8 mouse cellular contexts compared by ENCODE assay signal in genomic region chr5:100518049-100519026, GRCm38 (mm10). TPM values are rescaled to one million over a fixed set of nuclear protein-coding genes. Genes with fewer than 3 reads are reported as not detected.
DNase-seq lines count a peak whose midpoint lies in the region; ATAC-seq and TF ChIP-seq lines count a peak whose summit lies in the region.

TSS of gene Cops4 (plus strand) at chr5:100518309.

- peak; percentile 99 for DNase-seq in A20 (ENCODE audit: low read depth, low spot score)
- peak; percentile 98 to 99 for DNase-seq in heart, adult 9 months (ENCODE audit: low spot score in 2 of 2)
- peak; percentile 93 to 97 for DNase-seq in monocyte, adult 2 months (ENCODE audit: low read depth in 1 of 2, low spot score in 2 of 2)
- peak; percentile 99 for DNase-seq in spleen, postnatal 36 days (ENCODE audit: low spot score in 2 of 2)

- peaks cover 36% of the 10 kb centered on the region for H3K4me1 ChIP-seq in bone marrow macrophage, adult 2 months (ENCODE audit: control insufficient read depth, insufficient read depth, low read length)
- peaks cover 2% of the 10 kb centered on the region; the same call in 1 of the 2 replicates for H3K4me1 ChIP-seq in embryonic fibroblast, embryonic 13.5 days (ENCODE audit: control insufficient read depth, insufficient read depth, low read length)
- peaks cover 12% of the 10 kb centered on the region for H3K4me1 ChIP-seq in kidney, embryonic 14.5 days (ENCODE audit: control insufficient read depth, insufficient read depth, low read length)
- H3K4me1 ChIP-seq in limb, embryonic 15.5 days: peaks cover 12% of the 10 kb centered on the region

- peak within 1 kb of the TSS; percentile 84 for H3K9ac ChIP-seq in kidney, embryonic 14.5 days (ENCODE audit: low read depth, low read length)
- peak within 1 kb of the TSS; percentile 67 for H3K9ac ChIP-seq in limb, embryonic 15.5 days

- peak within 1 kb of the TSS; percentile 93 for H3K4me3 ChIP-seq in bone marrow macrophage, adult 2 months (ENCODE audit: insufficient read depth, low read length)
- H3K4me3 ChIP-seq in embryonic fibroblast, embryonic 13.5 days (ENCODE audit: insufficient read depth, low read length): peak within 1 kb of the TSS; percentile 82
- H3K4me3 ChIP-seq in kidney, embryonic 14.5 days (ENCODE audit: low read length): peak within 1 kb of the TSS; percentile 66
- peak within 1 kb of the TSS; percentile 63 for H3K4me3 ChIP-seq in limb, embryonic 15.5 days

- no peaks in the 10 kb centered on the region for H3K36me3 ChIP-seq in kidney, embryonic 14.5 days (ENCODE audit: control insufficient read depth, insufficient read depth, low read length)
- H3K36me3 ChIP-seq in limb, embryonic 15.5 days: peaks cover 3% of the 10 kb centered on the region; the same call in 1 of the 2 replicates

- TF ChIP-seq POLR2A in bone marrow macrophage, adult 2 months (IDR thresholded peaks at IDR 0.05; ENCODE audit: borderline replicate concordance, low read depth, low read length): no peak
- peak; percentile 69 for TF ChIP-seq POLR2A in embryonic fibroblast, embryonic 13.5 days (IDR thresholded peaks at IDR 0.05; ENCODE audit: low read depth, low read length)

- peak within 1 kb of the TSS; percentile 64 for H3K4me2 ChIP-seq in kidney, embryonic 14.5 days (replicated peaks; ENCODE audit: low read depth, low read length)
- peak within 1 kb of the TSS; percentile 55 for H3K4me2 ChIP-seq in limb, embryonic 15.5 days

- H3K27ac ChIP-seq in bone marrow macrophage, adult 2 months (ENCODE audit: insufficient read depth, low read depth, low read length): peak within 1 kb of the TSS; percentile 72
- peak within 1 kb of the TSS; percentile 47 for H3K27ac ChIP-seq in embryonic fibroblast, embryonic 13.5 days (ENCODE audit: insufficient read depth, low read length)
- peak within 1 kb of the TSS; percentile 53 for H3K27ac ChIP-seq in kidney, embryonic 14.5 days (ENCODE audit: low read depth, low read length)
- H3K27ac ChIP-seq in limb, embryonic 15.5 days: peak within 1 kb of the TSS; percentile 87

- no peak for TF ChIP-seq CTCF in bone marrow macrophage, adult 2 months (IDR thresholded peaks at IDR 0.05; ENCODE audit: low read depth, low read length)
- no peak for TF ChIP-seq CTCF in embryonic fibroblast, embryonic 13.5 days (IDR thresholded peaks at IDR 0.05; ENCODE audit: borderline replicate concordance, insufficient read depth, low read length)

- H3K9me3 ChIP-seq in kidney, embryonic 14.5 days (ENCODE audit: control insufficient read depth, low read length): no peaks in the 10 kb centered on the region
- no peaks in the 10 kb centered on the region for H3K9me3 ChIP-seq in limb, embryonic 15.5 days

- ATAC-seq in kidney, embryonic 14.5 days (ENCODE audit: low FRiP score, low TSS enrichment): peak; percentile 100
- ATAC-seq in limb, embryonic 15.5 days (ENCODE audit: insufficient number of reproducible peaks, low FRiP score, low TSS enrichment, low read depth): peak; percentile 100

- H3K27me3 ChIP-seq in kidney, embryonic 14.5 days (ENCODE audit: control insufficient read depth, insufficient read depth, low read length): no peaks in the 10 kb centered on the region
- H3K27me3 ChIP-seq in limb, embryonic 15.5 days: no peaks in the 10 kb centered on the region

- WGBS in kidney, embryonic 14.5 days: under 1% methylated on average over 63 of the region's 64 CpGs
- under 1% methylated on average over 64 of the region's 64 CpGs for WGBS in limb, embryonic 15.5 days

RNA-seq across cellular contexts. Expression of gene Cops4, which starts in this region (rescaled TPM):
- polyA plus RNA-seq in bone marrow macrophage, adult 2 months (2012; ENCODE audit: insufficient read depth, insufficient read length, missing spikeins): 46.4 and 50.7 TPM in 2 replicates
- 93.8 and 115 TPM in 2 replicates for polyA plus RNA-seq in embryonic fibroblast, embryonic 13.5 days (2011; ENCODE audit: insufficient read length, low read depth, missing spikeins)
- polyA plus RNA-seq in kidney, embryonic 14.5 days (2014; fragmentation: Nextera tagmentation; extraction: Ambion mirVana): 199 and 212 TPM in 2 replicates
- 182 and 195 TPM in 2 replicates for polyA plus RNA-seq in limb, embryonic 15.5 days (2015; fragmentation: Nextera tagmentation; extraction: Ambion mirVana)

Comparison
In these comparisons a context has a peak if more than half of its experiments do, and no peak if none do; other contexts are left out.
1. Peak in every context shown above with its lines: DNase-seq, ATAC-seq, H3K4me3 ChIP-seq and H3K27ac ChIP-seq.